Mouse (Mus musculus) C2C12 (cell line): ENCODE results near the gene Gpc6. TPM values are rescaled to one million over a fixed set of nuclear protein-coding genes. Genes with fewer than 3 reads are reported as not detected.

Experiments used
- H3K27me3 ChIP-seq: one replicate; pipeline ENCODE4 v1.6.1; 2011; ENCODE audit not compliant: control insufficient read depth, insufficient read depth, insufficient read length
- H3K36me3 ChIP-seq: one replicate; pipeline ENCODE4 v1.6.1; 2011; ENCODE audit not compliant: control insufficient read depth, insufficient read depth
- H3K4me3 ChIP-seq: one replicate; pipeline ENCODE4 v1.5.1; 2011; ENCODE audit warnings: mild to moderate bottlenecking, control low read depth; ENCODE audit not compliant: poor library complexity, insufficient read depth, severe bottlenecking
- H3K79me2 ChIP-seq: one replicate; pipeline ENCODE4 v1.6.1; 2011; ENCODE audit not compliant: control insufficient read depth, insufficient read depth
- H3K79me3 ChIP-seq: one replicate; pipeline ENCODE4 v1.6.1; 2011; ENCODE audit warnings: low read depth, control low read depth
- H3ac ChIP-seq: one replicate; pipeline ENCODE3; 2011; ENCODE audit warnings: low read depth; ENCODE audit not compliant: control insufficient read depth, insufficient read length
- CEBPB ChIP-seq: IDR thresholded peaks from one replicate; pipeline ENCODE4 v1.6.1; 2011; ENCODE audit warnings: low read depth, mild to moderate bottlenecking, control low read depth, moderate library complexity
- CTCF ChIP-seq: IDR thresholded peaks from one replicate; pipeline ENCODE4 v1.5.1; 2011; ENCODE audit not compliant: control insufficient read depth, insufficient read depth, insufficient read length
- FOSL1 ChIP-seq: IDR thresholded peaks from one replicate; pipeline ENCODE4 v1.8.0; 2011; ENCODE audit warnings: mild to moderate bottlenecking, low read length; ENCODE audit not compliant: poor library complexity, insufficient read depth, severe bottlenecking
- MAX ChIP-seq: IDR thresholded peaks from one replicate; pipeline ENCODE4 v1.6.1; 2011; ENCODE audit warnings: mild to moderate bottlenecking, control low read depth
- MYOD1 ChIP-seq: IDR thresholded peaks from one replicate; pipeline ENCODE4 v1.6.1; 2011; ENCODE audit warnings: low read depth; ENCODE audit not compliant: control insufficient read depth, insufficient read length
- MYOG ChIP-seq: IDR thresholded peaks from one replicate; pipeline ENCODE4 v1.6.1; 2011; ENCODE audit not compliant: control insufficient read depth, insufficient read length; ENCODE audit errors: extremely low read depth
- USF1 ChIP-seq: IDR thresholded peaks from one replicate; pipeline ENCODE4 v1.6.1; 2011; ENCODE audit warnings: low read depth, mild to moderate bottlenecking, control low read depth, moderate library complexity
- polyA plus RNA-seq: library from polyadenylated mRNA; unstranded; fragments of >200 nt; fragmentation: generic; extraction: Trizol; gene quantifications from one replicate; pipeline ENCODE4 v1.2.1, GENCODE M21; 2012; ENCODE audit warnings: missing spikeins

The Gpc6 gene
- polyA plus RNA-seq, 1 experiment: 9.6 TPM

GRCm38 (mm10) chr14:117643069-117643468 lies 718.0 kb downstream of the Gpc6 start:
- no peak for TF ChIP-seq USF1
- TF ChIP-seq CEBPB: no peak
- TF ChIP-seq MYOG: no peak
- TF ChIP-seq FOSL1: no peak
- no peak for TF ChIP-seq MAX
- TF ChIP-seq CTCF: no peak
- no peak for TF ChIP-seq MYOD1
- Histone ChIP-seq H3ac (no peak overlapping the region), H3K79me3 (no peaks in the 10 kb centered on the region), H3K4me3 (no peak overlapping the region), H3K27me3 (no peaks in the 10 kb centered on the region), H3K36me3 (no peaks in the 10 kb centered on the region), H3K79me2 (no peaks in the 10 kb centered on the region)

GRCm38 (mm10) chr14:117648199-117648960 lies 723.3 kb downstream of the Gpc6 start:
- no peaks in the 10 kb centered on the region for H3K79me2 ChIP-seq
- H3K27me3 ChIP-seq: no peaks in the 10 kb centered on the region
- H3K79me3 ChIP-seq: no peaks in the 10 kb centered on the region
- TF ChIP-seq MAX (no peak), CTCF (no peak), FOSL1 (no peak), CEBPB (no peak), USF1 (no peak), MYOG (no peak)
- H3K4me3 ChIP-seq: no peak overlapping the region
- H3K36me3 ChIP-seq: no peaks in the 10 kb centered on the region
- no peak overlapping the region for H3ac ChIP-seq

GRCm38 (mm10) chr14:117650141-117650540 lies 725.0 kb downstream of the Gpc6 start:
- H3K36me3 ChIP-seq: no peaks in the 10 kb centered on the region
- no peak overlapping the region for H3K4me3 ChIP-seq
- no peak overlapping the region for H3ac ChIP-seq
- no peak for TF ChIP-seq MYOG
- TF ChIP-seq FOSL1: no peak
- TF ChIP-seq MAX: no peak
- no peak for TF ChIP-seq CEBPB
- TF ChIP-seq USF1: no peak
- no peak for TF ChIP-seq MYOD1
- no peak for TF ChIP-seq CTCF
- H3K79me2 ChIP-seq: no peaks in the 10 kb centered on the region
- H3K27me3 ChIP-seq: no peaks in the 10 kb centered on the region
- no peaks in the 10 kb centered on the region for H3K79me3 ChIP-seq

- Histone ChIP-seq H3K79me2 (no peaks in the 10 kb centered on the region), H3ac (no peak overlapping the region), H3K79me3 (no peaks in the 10 kb centered on the region), H3K27me3 (no peaks in the 10 kb centered on the region), H3K36me3 (no peaks in the 10 kb centered on the region), H3K4me3 (no peak overlapping the region)
- TF ChIP-seq MYOD1 (no peak), USF1 (no peak), MAX (no peak), FOSL1 (no peak), CEBPB (no peak), MYOG (no peak), CTCF (no peak)
These were observed 726.2 kb downstream of the Gpc6 start for GRCm38 (mm10) chr14:117651271-117651670.

GRCm38 (mm10) chr14:117651938-117652337 lies 726.8 kb downstream of the Gpc6 start:
- TF ChIP-seq FOSL1: no peak
- no peak for TF ChIP-seq MAX
- TF ChIP-seq USF1: no peak
- no peak for TF ChIP-seq MYOD1
- TF ChIP-seq CEBPB: no peak
- TF ChIP-seq CTCF: no peak
- TF ChIP-seq MYOG: no peak
- Histone ChIP-seq H3K4me3 (no peak overlapping the region), H3K79me3 (no peaks in the 10 kb centered on the region), H3ac (no peak overlapping the region), H3K79me2 (no peaks in the 10 kb centered on the region), H3K36me3 (no peaks in the 10 kb centered on the region), H3K27me3 (no peaks in the 10 kb centered on the region)

- H3K79me2 ChIP-seq: no peaks in the 10 kb centered on the region
- H3K36me3 ChIP-seq: no peaks in the 10 kb centered on the region
- TF ChIP-seq CEBPB (no peak), CTCF (no peak), MYOD1 (no peak), MAX (no peak), MYOG (no peak), USF1 (no peak), FOSL1 (no peak)
- H3K79me3 ChIP-seq: no peaks in the 10 kb centered on the region
- H3K27me3 ChIP-seq: no peaks in the 10 kb centered on the region
- H3K4me3 ChIP-seq: no peak overlapping the region
- H3ac ChIP-seq: no peak overlapping the region
These were observed 730.3 kb downstream of the Gpc6 start for GRCm38 (mm10) chr14:117655382-117655781.
